Mouse (Mus musculus): ENCODE results near the gene Bik. TPM values are rescaled to one million over a fixed set of nuclear protein-coding genes. Genes with fewer than 3 reads are reported as not detected.

The Bik gene
- total and polyA plus RNA-seq, 3 experiments = 0.50 TPM; not detected in 2

DNA sequence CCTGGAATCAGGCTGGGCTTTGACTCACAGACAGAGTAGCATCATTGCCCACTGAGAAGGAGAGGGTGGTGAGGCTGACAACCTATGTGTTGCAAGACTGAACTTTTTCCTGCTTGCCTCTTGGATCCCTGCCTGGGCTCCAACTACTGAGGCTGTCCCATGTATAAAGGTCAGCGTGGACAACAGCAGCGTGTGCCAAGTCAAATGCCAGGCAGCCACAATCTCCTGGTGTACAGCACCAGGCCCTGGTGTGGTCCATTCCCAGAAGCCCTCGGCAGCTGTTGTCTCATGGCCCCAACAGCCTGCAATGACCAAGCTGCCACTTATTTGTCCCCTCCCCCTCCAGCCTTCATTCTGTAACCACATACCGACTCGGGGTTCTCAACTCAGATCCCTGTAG is 45.0 kb downstream of the Bik start:
- H3K9me3 ChIP-seq (replicated peaks; ENCODE audit: low read length) = no peaks in the 10 kb centered on the region
- no peak overlapping the region for H3K4me2 ChIP-seq (ENCODE audit: insufficient read depth, low read depth, poor library complexity, severe bottlenecking)
- no peak overlapping the region for H3K27ac ChIP-seq (ENCODE audit: insufficient read depth, low read depth)
- no peaks in the 10 kb centered on the region for H3K27me3 ChIP-seq (replicated peaks)
- in situ Hi-C loops (cut with MboI; ENCODE audit: low pct_ligation_motif_present, low pct_unique_long_range_greater_than_20kb, low sequenced_read_pairs) (no loop called here), dilution Hi-C loops (cut with MboI; ENCODE audit: extremely low pct_ligation_motif_present, extremely low pct_unique_long_range_greater_than_20kb, low sequenced_read_pairs) (no loop called here)
- peaks cover 0 to 17% of the 10 kb centered on the region in 2 experiments; a peak in 1 of 4 replicates for H3K4me1 ChIP-seq (ENCODE audit: control insufficient read depth in 1 of 2, insufficient read depth in 2 of 2)
- TF ChIP-seq JUN (IDR thresholded peaks at IDR 0.05; ENCODE audit: insufficient read depth, low read depth, low read length) (no peak), MAX (IDR thresholded peaks at IDR 0.05; ENCODE audit: low read length) (no peak)
- H3K79me2 ChIP-seq (replicated peaks; ENCODE audit: control insufficient read depth, extremely low read depth, insufficient read depth, poor library complexity, severe bottlenecking) = no peaks in the 10 kb centered on the region
- peaks cover 33 to 49% of the 10 kb centered on the region in 2 experiments for H3K36me3 ChIP-seq (replicated peaks in 1 of 2; ENCODE audit: control insufficient read depth in 1 of 2, insufficient read depth in 1 of 2, low read length in 1 of 2)
- no peak overlapping the region for H3K9ac ChIP-seq (ENCODE audit: insufficient read depth, low read depth)
- H3K4me3 ChIP-seq (replicated peaks in 1 of 3; ENCODE audit: low read depth in 2 of 3, low read length in 2 of 3, poor library complexity in 1 of 3) = no peak overlapping the region
- no peak for DNase-seq (ENCODE audit: extremely low read depth)

DNA sequence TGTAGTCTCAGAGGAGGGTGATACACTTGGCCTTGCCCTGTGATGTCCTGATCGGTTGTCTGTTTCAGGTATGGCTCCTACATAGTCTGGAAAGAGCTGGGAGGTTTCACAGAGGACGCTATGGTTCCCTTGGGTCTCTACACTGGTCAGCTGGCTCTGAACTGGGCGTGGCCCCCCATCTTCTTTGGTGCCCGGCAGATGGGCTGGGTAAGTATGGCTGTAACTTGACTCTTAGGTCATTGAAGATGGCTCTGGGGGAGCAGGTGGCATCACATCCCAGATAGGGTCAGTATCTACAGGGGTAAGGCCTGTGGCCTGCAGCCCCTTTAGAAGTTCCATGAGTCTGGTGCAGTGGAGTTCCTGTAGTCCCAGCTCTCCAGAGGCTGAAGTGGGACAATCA is 45.5 kb downstream of the Bik start:
- in situ Hi-C loops (cut with MboI; ENCODE audit: low pct_ligation_motif_present, low pct_unique_long_range_greater_than_20kb, low sequenced_read_pairs) (no loop called here), dilution Hi-C loops (cut with MboI; ENCODE audit: extremely low pct_ligation_motif_present, extremely low pct_unique_long_range_greater_than_20kb, low sequenced_read_pairs) (no loop called here)
- TF ChIP-seq ZMIZ1 (IDR thresholded peaks at IDR 0.05; ENCODE audit: low read depth, low read length) = no peak
- no peak for TF ChIP-seq GABPA (IDR thresholded peaks at IDR 0.05; ENCODE audit: insufficient replicate concordance, low read depth, low read length)
- TF ChIP-seq RCOR1 (conservative IDR thresholded peaks at IDR 0.05; ENCODE audit: low read depth, low read length) = no peak
- no peak for TF ChIP-seq ETS1 (conservative IDR thresholded peaks at IDR 0.05; ENCODE audit: low read depth, low read length)
- no peak for TF ChIP-seq SIN3A (IDR thresholded peaks at IDR 0.05; ENCODE audit: low read length)
- TF ChIP-seq MEF2A (IDR thresholded peaks at IDR 0.05; ENCODE audit: borderline replicate concordance, low read depth, low read length) = no peak
- TF ChIP-seq MAZ (IDR thresholded peaks at IDR 0.05; ENCODE audit: low read depth, low read length) = no peak

DNA sequence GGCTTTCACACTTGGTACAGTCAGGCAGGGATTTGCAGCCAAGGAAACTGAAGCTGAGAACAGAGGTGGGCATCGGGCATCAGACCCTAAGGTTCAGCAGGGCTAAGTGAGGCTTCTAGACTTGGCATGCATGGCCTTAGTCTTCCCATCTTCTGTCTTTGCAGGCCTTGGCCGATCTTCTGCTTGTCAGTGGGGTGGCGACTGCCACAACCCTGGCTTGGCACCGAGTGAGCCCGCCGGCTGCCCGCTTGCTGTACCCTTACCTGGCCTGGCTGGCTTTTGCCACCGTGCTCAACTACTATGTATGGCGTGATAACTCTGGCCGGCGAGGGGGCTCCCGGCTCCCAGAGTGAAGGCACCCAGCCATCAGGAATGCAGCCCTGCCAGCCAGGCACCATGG is 46.9 kb downstream of the Bik start:
- dilution Hi-C loops (cut with MboI; ENCODE audit: extremely low pct_ligation_motif_present, extremely low pct_unique_long_range_greater_than_20kb, low sequenced_read_pairs) = no loop called here
- no peak overlapping the region for H3K4me3 ChIP-seq (replicated peaks in 1 of 3; ENCODE audit: low read depth in 2 of 3, low read length in 2 of 3, poor library complexity in 1 of 3)
- H3K27me3 ChIP-seq (replicated peaks) = no peaks in the 10 kb centered on the region
- DNase-seq (ENCODE audit: extremely low read depth) = no peak
- H3K27ac ChIP-seq (ENCODE audit: insufficient read depth, low read depth) = no peak overlapping the region
- no peak overlapping the region for H3K4me2 ChIP-seq (ENCODE audit: insufficient read depth, low read depth, poor library complexity, severe bottlenecking)
- peaks cover 48 to 68% of the 10 kb centered on the region in 2 experiments for H3K36me3 ChIP-seq (replicated peaks in 1 of 2; ENCODE audit: control insufficient read depth in 1 of 2, insufficient read depth in 1 of 2, low read length in 1 of 2)
- TF ChIP-seq POLR2A (IDR thresholded peaks at IDR 0.05; ENCODE audit: low read depth, low read length) (no peak), USF2 (conservative IDR thresholded peaks at IDR 0.05; ENCODE audit: low read depth, low read length) (no peak), ZC3H11A (IDR thresholded peaks at IDR 0.05; ENCODE audit: low read depth, low read length) (no peak), USF1 (IDR thresholded peaks at IDR 0.05; ENCODE audit: low read depth, low read length) (no peak), JUND (conservative IDR thresholded peaks at IDR 0.05; ENCODE audit: low read depth, low read length) (no peak), NRF1 (IDR thresholded peaks at IDR 0.05; ENCODE audit: low read depth, low read length) (no peak), SIN3A (IDR thresholded peaks at IDR 0.05; ENCODE audit: low read length) (no peak), GABPA (IDR thresholded peaks at IDR 0.05; ENCODE audit: insufficient replicate concordance, low read depth, low read length) (no peak), ELF1 (IDR thresholded peaks at IDR 0.05; ENCODE audit: low read depth, low read length) (no peak)
- in situ Hi-C loops (cut with MboI; ENCODE audit: low pct_ligation_motif_present, low pct_unique_long_range_greater_than_20kb, low sequenced_read_pairs) = no loop called here
- no peaks in the 10 kb centered on the region for H3K79me2 ChIP-seq (replicated peaks; ENCODE audit: control insufficient read depth, extremely low read depth, insufficient read depth, poor library complexity, severe bottlenecking)
- H3K9ac ChIP-seq (ENCODE audit: insufficient read depth, low read depth) = no peak overlapping the region
- H3K4me1 ChIP-seq (ENCODE audit: control insufficient read depth in 1 of 2, insufficient read depth in 2 of 2) = peaks cover 0 to 17% of the 10 kb centered on the region in 2 experiments; a peak in 1 of 4 replicates
- H3K9me3 ChIP-seq (replicated peaks; ENCODE audit: low read length) = no peaks in the 10 kb centered on the region

More for the DNA sequence above, 45.5 kb downstream of the Bik start:
- H3K4me2 ChIP-seq (ENCODE audit: insufficient read depth, low read depth, poor library complexity, severe bottlenecking) = no peak overlapping the region
- DNase-seq (ENCODE audit: extremely low read depth) = no peak
- no peaks in the 10 kb centered on the region for H3K9me3 ChIP-seq (replicated peaks; ENCODE audit: low read length)
- no peak overlapping the region for H3K27ac ChIP-seq (ENCODE audit: insufficient read depth, low read depth)
- no peaks in the 10 kb centered on the region for H3K79me2 ChIP-seq (replicated peaks; ENCODE audit: control insufficient read depth, extremely low read depth, insufficient read depth, poor library complexity, severe bottlenecking)
- peaks cover 38 to 54% of the 10 kb centered on the region in 2 experiments for H3K36me3 ChIP-seq (replicated peaks in 1 of 2; ENCODE audit: control insufficient read depth in 1 of 2, insufficient read depth in 1 of 2, low read length in 1 of 2)
- no peak overlapping the region for H3K9ac ChIP-seq (ENCODE audit: insufficient read depth, low read depth)
- H3K27me3 ChIP-seq (replicated peaks) = no peaks in the 10 kb centered on the region
- peaks cover 0 to 17% of the 10 kb centered on the region in 2 experiments; a peak in 1 of 4 replicates for H3K4me1 ChIP-seq (ENCODE audit: control insufficient read depth in 1 of 2, insufficient read depth in 2 of 2)
- H3K4me3 ChIP-seq (replicated peaks in 1 of 3; ENCODE audit: low read depth in 2 of 3, low read length in 2 of 3, poor library complexity in 1 of 3) = no peak overlapping the region

Data from CH12.LX (cell line).